Mouse (Mus musculus) embryonic facial prominence, embryonic 12.5 days (tissue): ENCODE measurements around the gene Txnrd1. TPM values are rescaled to one million over a fixed set of nuclear protein-coding genes. Genes with fewer than 3 reads are reported as not detected.

Experiments
- ATAC-seq: fragments of 200-750 bp; cut with Nextera tagmentation; 2 replicates; pipeline ENCODE4 v1.8.0; 2017; ENCODE audit not compliant: insufficient number of reproducible peaks, insufficient read depth, low FRiP score, low TSS enrichment
- H3K27ac ChIP-seq: fragments of 300-500 bp; sonication (generic); 2 replicates; pipeline ENCODE4 v1.5.1; 2016; ENCODE audit warnings: mild to moderate bottlenecking
- H3K27me3 ChIP-seq: fragments of 300-500 bp; sonication (generic); 2 replicates; pipeline ENCODE4 v1.6.1; 2016; ENCODE audit warnings: mild to moderate bottlenecking, moderate library complexity
- H3K36me3 ChIP-seq: fragments of 300-500 bp; sonication (generic); 2 replicates; pipeline ENCODE4 v1.6.1; 2016; ENCODE audit warnings: mild to moderate bottlenecking
- H3K4me1 ChIP-seq: fragments of 300-500 bp; sonication (generic); 2 replicates; pipeline ENCODE4 v1.6.1; 2016
- H3K4me2 ChIP-seq: fragments of 300-500 bp; sonication (generic); replicated peaks from 2 replicates; pipeline ENCODE4 v1.6.1; 2016; ENCODE audit warnings: mild to moderate bottlenecking, moderate library complexity
- H3K4me3 ChIP-seq: fragments of 300-500 bp; sonication (generic); 2 replicates; pipeline ENCODE4 v1.5.1; 2016; ENCODE audit warnings: mild to moderate bottlenecking
- H3K9ac ChIP-seq: fragments of 300-500 bp; sonication (generic); 2 replicates; pipeline ENCODE4 v1.6.1; 2016; ENCODE audit warnings: mild to moderate bottlenecking, moderate library complexity
- H3K9me3 ChIP-seq: fragments of 300-500 bp; sonication (generic); 2 replicates; pipeline ENCODE4 v1.6.1; 2016; ENCODE audit warnings: mild to moderate bottlenecking, moderate library complexity
- WGBS: fragments of 180-500 bp; shearing (Covaris S2); methylation state at CpG from one replicate; pipeline ENCODE4 v1.1.7; 2016; 5-methylcytosine and 5-hydroxymethylcytosine counted together
- polyA plus RNA-seq: library from polyadenylated mRNA; unstranded; fragments of >200 nt; fragmentation: Nextera tagmentation; extraction: Ambion mirVana; gene quantifications from 2 replicates; pipeline ENCODE4 v1.2.1, GENCODE M21; 2016

The Txnrd1 gene
- polyA plus RNA-seq, 1 experiment from 2014 or later: 148 TPM

DNA sequence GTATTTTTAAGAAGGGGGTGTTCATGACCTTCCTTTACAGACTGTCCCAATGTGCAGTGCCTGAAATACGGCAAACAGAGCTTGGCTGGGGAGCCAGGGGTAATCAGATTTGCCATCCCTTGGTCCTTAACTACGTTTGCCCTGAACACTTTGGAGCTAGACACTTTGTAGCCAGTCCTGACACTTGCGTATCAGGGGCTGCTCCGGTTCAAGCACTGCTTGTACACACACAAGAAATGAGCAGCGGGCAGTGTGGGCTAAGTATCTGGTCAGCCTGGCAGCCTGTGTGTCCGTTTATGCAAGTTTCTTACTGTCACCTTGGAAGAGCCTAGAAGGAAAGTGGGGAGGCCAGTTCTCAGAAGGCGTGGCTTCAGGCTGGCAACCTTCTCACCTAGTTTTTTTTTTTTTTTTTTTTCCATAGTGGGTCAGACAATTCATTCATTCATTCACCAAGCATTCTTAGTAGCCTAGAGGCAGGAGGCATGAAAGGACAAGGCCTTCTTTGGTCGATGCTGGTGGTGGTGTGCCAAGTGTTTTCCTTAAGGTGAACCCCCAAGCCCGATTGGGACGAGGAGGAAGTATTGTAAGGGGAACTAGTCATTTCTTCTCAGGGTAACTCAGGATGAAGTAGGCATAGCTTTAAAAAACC is 24.4 kb downstream of the Txnrd1 start:
- peaks cover 20% of the 10 kb centered on the region for H3K4me1 ChIP-seq
- H3K27ac ChIP-seq: no peak overlapping the region
- H3K27me3 ChIP-seq: no peaks in the 10 kb centered on the region
- H3K9me3 ChIP-seq: no peaks in the 10 kb centered on the region
- peak overlapping the region; percentile 76 for H3K4me2 ChIP-seq
- 41% methylated on average over 10 of the region's 10 CpGs for WGBS
- no peak overlapping the region for H3K9ac ChIP-seq
- ATAC-seq: no peak
- no peaks in the 10 kb centered on the region for H3K36me3 ChIP-seq
- peak overlapping the region; percentile 70 for H3K4me3 ChIP-seq

DNA sequence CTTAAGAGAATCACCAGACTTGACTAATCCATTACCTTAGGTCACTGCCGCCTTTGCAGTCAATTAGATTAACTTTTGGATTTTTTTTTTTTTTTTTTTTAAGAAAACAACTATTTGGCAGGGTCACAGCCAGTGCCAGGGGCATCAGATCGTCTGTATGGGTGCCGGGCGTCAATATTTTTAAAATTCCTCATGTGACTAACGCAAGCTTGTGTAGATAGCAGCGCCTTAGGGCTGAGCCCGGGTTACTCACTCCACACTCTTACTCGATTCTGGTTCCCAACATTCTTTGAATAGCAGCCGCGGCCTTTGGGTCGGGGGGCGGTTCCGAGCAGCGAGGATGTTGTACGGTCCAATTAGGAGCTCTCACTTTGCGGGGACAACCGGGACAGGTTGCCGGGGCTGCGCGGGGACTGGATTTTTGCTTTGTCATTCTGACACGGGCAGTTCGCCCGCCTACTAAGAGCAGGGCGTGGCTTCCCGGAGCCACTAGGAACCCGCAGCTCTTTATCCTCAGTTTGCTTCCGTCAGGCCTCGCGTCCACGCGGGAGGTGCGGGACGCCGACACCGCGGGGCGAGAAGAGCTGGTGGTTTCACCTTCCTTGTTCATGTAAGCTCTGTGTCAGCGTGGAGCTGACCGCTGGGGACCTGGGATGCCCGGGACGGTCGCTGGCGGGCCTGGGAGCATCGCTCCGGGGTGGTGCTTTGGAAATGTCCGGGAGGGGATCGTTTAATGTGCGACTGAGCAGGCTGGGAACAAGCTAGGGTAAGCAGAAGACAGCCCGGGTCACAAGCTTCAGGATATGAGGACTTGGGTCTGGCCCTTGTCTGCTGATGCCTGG is 25.2 kb downstream of the Txnrd1 start:
- no peaks in the 10 kb centered on the region for H3K9me3 ChIP-seq
- peak overlapping the region; percentile 87 for H3K27ac ChIP-seq
- 0 out of 2 replicates have a peak, but pooled peaks cover 6% of the 10 kb centered on the region for H3K36me3 ChIP-seq
- peak; percentile 70 for ATAC-seq
- H3K4me1 ChIP-seq: peaks cover 28% of the 10 kb centered on the region
- H3K27me3 ChIP-seq: no peaks in the 10 kb centered on the region
- WGBS: under 1% methylated on average over 49 of the region's 49 CpGs
- peak overlapping the region; percentile 76 for H3K4me2 ChIP-seq
- H3K9ac ChIP-seq: peak overlapping the region; percentile 64
- peak overlapping the region; percentile 70 for H3K4me3 ChIP-seq

DNA sequence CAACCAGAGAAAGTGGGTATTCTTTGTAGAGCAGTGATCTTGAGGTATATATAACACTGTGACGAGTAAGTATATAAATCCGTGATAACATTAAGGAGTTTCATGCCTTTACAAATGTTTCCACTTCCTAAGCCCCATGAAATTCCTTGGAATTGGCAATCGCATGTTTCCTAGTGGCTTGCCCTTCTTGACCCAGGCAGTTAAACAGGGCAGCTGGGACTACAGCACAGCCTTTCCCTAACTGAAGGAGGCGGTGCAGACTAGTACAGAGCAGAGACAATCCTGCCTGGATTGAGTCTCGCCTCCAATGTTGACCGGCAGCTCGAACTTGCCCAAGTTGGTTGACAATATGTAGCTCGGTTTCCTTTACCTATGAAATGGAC is 25.8 kb downstream of the Txnrd1 start:
- Histone ChIP-seq H3K9me3 (no peaks in the 10 kb centered on the region), H3K9ac (peak overlapping the region; percentile 64), H3K27me3 (no peaks in the 10 kb centered on the region), H3K4me2 (peak overlapping the region; percentile 76), H3K36me3 (peaks cover 13% of the 10 kb centered on the region; the same call in 1 of the 2 replicates), H3K27ac (peak overlapping the region; percentile 87), H3K4me1 (peaks cover 31% of the 10 kb centered on the region), H3K4me3 (peak overlapping the region; percentile 70)
- WGBS: 0% methylated on average over 8 of the region's 8 CpGs
- ATAC-seq: peak; percentile 54; the same call in 1 of the 2 replicates

DNA sequence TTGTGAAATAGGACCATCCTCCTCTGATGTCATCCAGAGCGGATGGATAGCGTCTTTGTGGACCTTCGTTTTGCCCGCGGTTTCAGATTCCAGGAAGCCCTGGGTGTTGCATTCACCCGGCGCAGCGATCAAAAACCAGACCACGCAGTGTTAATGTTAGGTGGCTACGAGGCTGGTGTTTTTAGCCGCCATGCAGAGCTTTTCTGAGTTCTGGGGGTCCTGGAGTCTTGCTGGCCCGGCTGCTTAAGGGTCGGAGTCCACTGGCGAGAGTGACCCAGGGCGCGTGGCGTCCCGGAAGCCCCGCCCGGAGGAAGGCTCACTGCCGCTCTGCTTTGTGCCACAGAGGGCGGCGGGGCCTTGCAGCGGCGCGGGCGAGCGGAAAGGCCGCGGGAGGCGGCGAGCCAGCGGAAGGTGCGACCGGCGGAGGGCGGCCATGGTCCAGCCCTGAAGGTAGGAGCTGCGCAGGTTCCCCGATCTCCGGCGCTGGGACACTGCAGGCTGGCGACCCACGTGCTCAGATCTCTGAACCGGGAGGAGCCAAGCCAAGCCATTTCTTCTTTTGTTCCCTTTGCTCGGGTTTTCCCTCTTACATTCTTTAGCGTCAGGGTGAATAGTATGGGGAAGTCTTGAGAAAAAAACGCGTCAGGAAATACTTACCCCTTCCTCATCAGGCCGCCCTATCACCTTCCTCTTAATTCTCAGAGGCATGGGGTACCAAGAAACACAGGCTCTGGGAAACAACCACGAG is 26.6 kb downstream of the Txnrd1 start:
- Histone ChIP-seq H3K27me3 (no peaks in the 10 kb centered on the region), H3K4me1 (peaks cover 31% of the 10 kb centered on the region), H3K4me2 (peak overlapping the region; percentile 76), H3K36me3 (peaks cover 17% of the 10 kb centered on the region; the same call in 1 of the 2 replicates), H3K9ac (peak overlapping the region; percentile 89), H3K9me3 (no peaks in the 10 kb centered on the region), H3K27ac (peak overlapping the region; percentile 96), H3K4me3 (peak overlapping the region; percentile 70)
- ATAC-seq: peak; percentile 42
- under 1% methylated on average over 50 of the region's 50 CpGs for WGBS

DNA sequence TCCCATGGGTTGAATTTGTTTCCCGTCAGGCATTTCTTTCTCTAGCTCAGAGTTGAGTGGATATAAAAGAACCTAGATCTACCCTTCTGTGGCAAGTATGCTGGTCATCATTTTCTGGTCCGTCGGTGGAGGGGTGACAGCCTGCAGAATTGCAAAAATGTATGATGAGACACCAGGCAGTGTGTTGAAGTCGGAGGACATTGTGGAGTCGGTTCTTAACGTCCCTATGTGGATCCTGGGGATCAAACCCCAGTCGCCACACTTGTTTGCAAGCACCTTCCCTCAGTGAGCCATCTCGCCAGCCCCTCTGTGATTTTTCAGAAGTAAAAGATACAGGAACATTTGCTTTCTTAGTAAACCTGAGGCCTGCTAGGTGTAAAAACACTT is 27.2 kb downstream of the Txnrd1 start:
- H3K36me3 ChIP-seq: peaks cover 17% of the 10 kb centered on the region; the same call in 1 of the 2 replicates
- whole genome bisulfite sequencing: 5% methylated on average over 8 of the region's 8 CpGs
- peak overlapping the region; percentile 89 for H3K9ac ChIP-seq
- ATAC-seq: no peak
- peaks cover 32% of the 10 kb centered on the region for H3K4me1 ChIP-seq
- H3K4me2 ChIP-seq: peak overlapping the region; percentile 76
- H3K27me3 ChIP-seq: no peaks in the 10 kb centered on the region
- H3K27ac ChIP-seq: peak overlapping the region; percentile 96
- H3K9me3 ChIP-seq: no peaks in the 10 kb centered on the region
- H3K4me3 ChIP-seq: peak overlapping the region; percentile 70

DNA sequence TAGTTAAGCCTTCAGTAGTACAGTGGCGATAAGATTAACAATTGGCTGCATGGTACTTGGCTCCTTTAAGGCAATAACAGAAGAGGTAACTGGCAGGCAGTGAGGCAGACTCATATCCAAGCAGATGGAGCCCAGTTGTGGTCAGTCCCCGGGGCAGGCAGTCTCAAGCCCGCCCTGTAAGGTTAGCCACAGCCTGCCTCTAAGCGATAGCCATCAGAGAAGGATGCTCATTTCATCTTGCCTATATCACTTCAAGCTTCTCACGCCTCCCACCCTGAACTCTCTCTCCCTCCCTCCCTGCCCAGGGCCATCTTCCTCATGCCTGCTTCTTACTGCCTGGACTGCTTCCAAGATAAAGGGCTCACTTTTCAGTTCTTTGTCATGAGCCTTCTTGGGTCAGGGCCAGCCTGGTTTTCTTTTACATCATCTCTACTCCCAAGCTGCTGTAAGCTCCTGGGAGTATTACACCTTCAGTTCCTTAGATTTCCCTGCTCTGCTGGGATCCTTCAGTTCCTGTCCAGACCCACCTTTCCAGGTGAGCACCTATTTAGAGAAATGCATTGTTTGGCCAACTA is 29.4 kb downstream of the Txnrd1 start:
- Histone ChIP-seq H3K27me3 (no peaks in the 10 kb centered on the region), H3K9me3 (no peaks in the 10 kb centered on the region), H3K36me3 (peaks cover 27% of the 10 kb centered on the region; the same call in 1 of the 2 replicates), H3K4me3 (no peak overlapping the region), H3K4me1 (peaks cover 38% of the 10 kb centered on the region), H3K9ac (no peak overlapping the region), H3K27ac (peak overlapping the region; percentile 24; the same call in 1 of the 2 replicates), H3K4me2 (no peak overlapping the region)
- ATAC-seq: no peak
- 79% methylated on average over 5 of the region's 5 CpGs for WGBS

DNA sequence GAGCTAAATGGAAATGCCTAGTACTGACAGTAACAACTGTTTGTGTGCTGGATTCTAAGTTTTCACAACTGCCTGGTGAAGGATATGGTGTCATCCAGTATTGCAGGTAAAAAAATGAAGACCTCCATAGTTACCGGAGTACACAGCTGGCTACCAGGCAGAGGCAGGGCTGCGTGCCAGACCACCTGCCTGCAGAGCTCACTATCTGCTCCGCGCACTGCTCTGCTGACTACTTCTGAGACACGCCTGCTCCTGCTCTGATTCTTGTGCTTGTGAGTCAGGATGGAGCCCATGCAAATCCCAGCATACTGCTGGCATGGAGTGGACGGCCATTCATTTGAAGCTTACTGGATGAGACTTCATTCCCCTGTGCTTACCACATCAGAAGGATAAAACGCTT is 30.1 kb downstream of the Txnrd1 start:
- H3K36me3 ChIP-seq: peaks cover 30% of the 10 kb centered on the region; the same call in 1 of the 2 replicates
- no peak overlapping the region for H3K4me2 ChIP-seq
- no peaks in the 10 kb centered on the region for H3K9me3 ChIP-seq
- WGBS: 81% methylated on average over 7 of the region's 7 CpGs
- H3K27me3 ChIP-seq: no peaks in the 10 kb centered on the region
- peaks cover 38% of the 10 kb centered on the region for H3K4me1 ChIP-seq
- 0 out of 2 replicates have a peak overlapping the region, but pooled peaks have one; percentile 24 for H3K27ac ChIP-seq
- ATAC-seq: no peak
- H3K9ac ChIP-seq: no peak overlapping the region
- H3K4me3 ChIP-seq: no peak overlapping the region

DNA sequence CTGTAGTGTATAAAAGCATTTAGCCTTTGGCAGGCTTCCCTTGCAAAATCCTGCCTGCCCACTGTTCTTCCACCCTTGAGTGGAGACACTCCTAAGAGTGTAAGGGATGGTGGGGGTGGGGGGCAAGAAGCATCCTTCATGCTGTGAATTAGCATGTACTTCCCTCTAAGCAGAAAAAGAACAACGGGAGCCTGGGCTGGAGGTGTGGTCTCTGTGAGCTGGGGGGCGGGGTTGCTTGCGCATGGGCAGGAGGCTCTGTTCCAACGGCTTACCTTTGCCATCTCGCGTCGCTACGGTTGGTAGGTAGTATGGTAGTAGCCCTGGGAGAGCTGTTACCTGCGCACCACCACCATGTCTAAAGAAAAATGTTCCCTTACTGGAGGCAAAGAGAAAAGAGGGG is 32.6 kb downstream of the Txnrd1 start, which contains the start of gene Eid3:
TSS of gene Eid3 (plus strand) at position 271 of the 400 bp plus-strand sequence.
- Histone ChIP-seq H3K27ac (no peak within 1 kb of the TSS; the same call in 1 of the 2 replicates), H3K4me1 (peaks cover 35% of the 10 kb centered on the region), H3K4me3 (no peak within 1 kb of the TSS), H3K4me2 (no peak within 1 kb of the TSS), H3K27me3 (no peaks in the 10 kb centered on the region), H3K36me3 (peaks cover 40% of the 10 kb centered on the region), H3K9ac (no peak within 1 kb of the TSS; the same call in 1 of the 2 replicates), H3K9me3 (no peaks in the 10 kb centered on the region)
- 60% methylated on average over 9 of the region's 9 CpGs for WGBS
- ATAC-seq: no peak

DNA sequence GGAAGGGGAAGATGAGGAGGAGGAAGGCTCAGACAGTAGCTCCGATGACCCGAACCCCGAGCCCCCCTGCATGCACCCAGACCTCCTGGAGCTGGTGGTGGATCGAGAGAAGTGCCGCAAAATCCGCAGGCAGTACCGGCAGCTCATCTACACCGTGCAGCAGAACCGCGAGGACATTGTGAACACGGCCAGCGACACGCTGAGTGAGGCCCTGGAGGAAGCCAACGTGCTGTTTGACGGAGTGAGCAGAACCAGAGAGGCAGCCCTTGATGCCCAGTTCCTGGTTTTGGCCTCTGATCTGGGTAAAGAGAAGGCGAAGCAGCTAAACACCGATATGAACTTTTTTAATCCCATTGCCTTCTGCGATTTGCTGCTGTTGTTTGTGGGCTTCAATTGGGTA is 33.1 kb downstream of the Txnrd1 start:
- Histone ChIP-seq H3K36me3 (peaks cover 40% of the 10 kb centered on the region), H3K4me3 (no peak overlapping the region), H3K4me1 (peaks cover 31% of the 10 kb centered on the region), H3K9me3 (no peaks in the 10 kb centered on the region), H3K27ac (no peak overlapping the region), H3K9ac (no peak overlapping the region), H3K27me3 (no peaks in the 10 kb centered on the region), H3K4me2 (no peak overlapping the region)
- no peak for ATAC-seq
- WGBS: 89% methylated on average over 18 of the region's 18 CpGs

DNA sequence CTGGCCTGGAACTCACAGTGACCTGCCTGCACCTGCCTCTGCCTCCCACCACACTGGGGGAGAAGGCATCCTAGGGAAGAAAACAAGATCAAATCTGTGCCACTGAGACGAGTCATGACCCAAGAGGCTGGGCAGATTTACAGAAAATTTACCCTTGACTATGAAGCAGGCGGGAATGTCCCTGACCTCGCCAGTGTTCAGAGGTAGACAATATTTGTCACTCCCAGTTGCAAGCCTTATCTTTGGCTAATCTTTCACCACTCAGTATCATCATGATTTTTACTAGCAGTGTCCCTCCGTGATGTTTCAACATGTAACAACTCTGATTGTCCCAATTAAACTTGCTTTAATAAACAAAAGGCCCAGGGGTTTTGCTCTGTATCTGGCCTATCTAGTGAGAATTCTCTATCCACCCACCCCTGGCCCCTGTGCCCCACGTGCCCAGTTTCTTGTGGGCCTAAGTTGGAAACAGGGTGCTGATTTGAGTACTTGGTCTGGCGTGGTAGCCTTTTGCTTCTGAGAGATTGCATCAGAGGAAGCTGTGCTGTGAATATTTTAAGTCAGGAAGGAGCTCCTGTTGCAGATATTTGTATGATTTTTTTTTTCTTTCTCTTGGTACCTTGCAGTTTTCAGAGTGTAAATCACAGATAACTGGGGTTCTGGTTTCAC is 34.8 kb downstream of the Txnrd1 start:
- H3K4me2 ChIP-seq: no peak overlapping the region
- peaks cover 27% of the 10 kb centered on the region for H3K4me1 ChIP-seq
- no peak for ATAC-seq
- H3K27me3 ChIP-seq: no peaks in the 10 kb centered on the region
- no peak overlapping the region for H3K27ac ChIP-seq
- peaks cover 37% of the 10 kb centered on the region for H3K36me3 ChIP-seq
- H3K9ac ChIP-seq: no peak overlapping the region
- WGBS: 82% methylated on average over 6 of the region's 6 CpGs
- no peaks in the 10 kb centered on the region for H3K9me3 ChIP-seq
- H3K4me3 ChIP-seq: no peak overlapping the region

DNA sequence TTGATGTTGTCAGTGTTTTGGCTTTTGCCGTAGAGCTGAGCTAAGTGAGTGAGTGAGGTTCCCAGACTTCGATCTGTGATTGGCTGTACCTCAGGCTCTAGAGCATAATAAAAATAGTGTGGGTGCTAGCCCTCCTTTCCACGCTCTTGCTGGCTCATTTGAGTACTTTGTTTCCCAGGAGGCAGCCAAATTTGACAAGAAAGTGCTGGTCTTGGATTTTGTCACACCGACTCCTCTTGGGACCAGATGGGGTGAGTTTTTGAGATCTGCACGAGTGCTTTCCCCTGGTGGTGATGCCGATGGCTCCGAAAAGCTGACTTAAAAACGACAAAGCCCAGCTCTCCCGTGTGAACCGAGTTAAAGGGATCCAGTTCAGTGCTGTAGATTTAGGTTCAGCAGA is 41.7 kb downstream of the Txnrd1 start:
- Histone ChIP-seq H3K9ac (no peak overlapping the region), H3K36me3 (peaks cover 65% of the 10 kb centered on the region), H3K4me3 (no peak overlapping the region), H3K27ac (no peak overlapping the region), H3K4me2 (no peak overlapping the region), H3K27me3 (no peaks in the 10 kb centered on the region), H3K9me3 (no peaks in the 10 kb centered on the region), H3K4me1 (peaks cover 13% of the 10 kb centered on the region)
- 90% methylated on average over 10 of the region's 10 CpGs for WGBS
- ATAC-seq: no peak
